Comparison of ENCODE assay signal across 8 mouse cellular contexts in the genomic region with DNA sequence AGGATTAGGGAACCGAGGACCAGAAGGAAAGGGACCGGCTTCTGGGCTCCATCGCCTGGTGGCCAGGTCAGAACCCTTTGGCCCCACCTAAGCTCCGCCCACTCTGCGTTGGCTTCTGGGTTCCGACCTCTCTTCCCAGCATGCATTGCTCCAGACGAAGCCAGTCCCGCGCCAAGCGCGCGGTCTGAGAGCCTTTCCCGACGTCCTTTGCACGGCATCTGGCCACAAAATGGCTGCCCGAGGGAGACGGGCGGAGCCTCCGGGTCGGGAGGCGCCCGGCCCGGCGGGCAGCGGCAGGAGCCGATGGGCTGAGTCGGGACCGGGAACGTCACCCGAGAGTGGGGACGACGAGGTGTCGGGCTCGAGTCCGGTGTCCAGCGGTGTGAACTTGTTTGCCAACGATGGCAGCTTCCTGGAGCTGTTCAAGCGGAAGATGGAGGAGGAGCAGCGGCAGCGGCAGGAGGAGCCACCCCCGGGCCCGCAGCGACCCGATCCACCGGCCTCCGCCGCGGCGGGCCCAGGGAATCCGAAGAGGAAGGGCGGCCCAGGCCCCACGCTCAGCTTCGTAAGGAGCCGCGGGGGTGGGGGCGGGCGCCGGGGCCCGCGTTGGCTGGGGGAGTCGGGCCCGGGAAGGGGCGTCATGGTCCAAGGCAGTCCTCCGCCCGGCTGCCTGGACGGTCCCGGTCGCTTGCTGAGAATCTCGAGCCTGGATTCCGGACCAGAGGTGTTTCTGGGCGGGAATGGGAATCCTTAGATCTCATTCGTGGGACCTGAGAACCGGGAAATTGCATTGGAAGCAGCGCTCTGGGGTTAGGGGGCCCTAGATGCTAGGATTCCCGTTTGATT. TPM values are rescaled to one million over a fixed set of nuclear protein-coding genes. Genes with fewer than 3 reads are reported as not detected.
DNase-seq lines count a peak whose midpoint lies in the region; ATAC-seq and TF ChIP-seq lines count a peak whose summit lies in the region.

TSS of gene Trir (plus strand) at position 154 of the 846 bp plus-strand sequence.

- peaks cover 33% of the 10 kb centered on the region for H3K4me1 ChIP-seq in hindbrain, embryonic 14.5 days (replicated peaks; ENCODE audit: control insufficient read depth, insufficient read depth, low read length)

- WGBS in hindbrain, embryonic 14.5 days, result under 1% methylated on average over 70 of the region's 75 CpGs

- DNase-seq in Patski (ENCODE audit: low read depth, low spot score), result peak; percentile 85
- peak; percentile 98 for DNase-seq in cerebellum, postnatal 14 days
- DNase-seq in frontal cortex, postnatal 25 days (ENCODE audit: low spot score in 2 of 2), result peak; percentile 91 to 94
- DNase-seq in hindbrain, embryonic 14.5 days (ENCODE audit: low spot score), result peak; percentile 95
- DNase-seq in layer of hippocampus, postnatal 36 days, result peak; percentile 96 to 97
- DNase-seq in lung, postnatal 36 days, result peak; percentile 99
- DNase-seq in retina, postnatal 1 day, result peak; percentile 98
- DNase-seq in urinary bladder, adult 18-20 months (ENCODE audit: low spot score in 2 of 2), result peak; percentile 94 to 96

- POLR2A ChIA-PET in Patski (lab: Charles Lee), result interaction anchor here (1.2 to 1.9 kb wide), 3 partner anchors 9 to 51 kb away, joined by 7 to 11 read pairs (median 9); partner anchors contain the start of gene Tnpo2

- peaks cover 45% of the 10 kb centered on the region for H3K36me3 ChIP-seq in hindbrain, embryonic 14.5 days (replicated peaks; ENCODE audit: control insufficient read depth, insufficient read depth)

- no peaks in the 10 kb centered on the region for H3K9me3 ChIP-seq in hindbrain, embryonic 14.5 days (ENCODE audit: control insufficient read depth, low read length)

- TF ChIP-seq CTCF in Patski (IDR thresholded peaks at IDR 0.05), result no peak

- peak; percentile 75 for ATAC-seq in Patski
- ATAC-seq in hindbrain, embryonic 14.5 days (ENCODE audit: low FRiP score), result peak; percentile 79

- H3K4me2 ChIP-seq in hindbrain, embryonic 14.5 days (replicated peaks), result peak within 1 kb of the TSS; percentile 86

- CTCF ChIA-PET in Patski (lab: Charles Lee), result interaction anchor here (1.5 to 2.0 kb wide), 2 partner anchors 10 to 14 kb away, joined by 4 to 8 read pairs; partner anchors contain the start of gene Tnpo2

- H3K27ac ChIP-seq in hindbrain, embryonic 14.5 days, result peak within 1 kb of the TSS; percentile 91

- H3K27me3 ChIP-seq in Patski, result no peaks in the 10 kb centered on the region
- H3K27me3 ChIP-seq in hindbrain, embryonic 14.5 days (ENCODE audit: control insufficient read depth, insufficient read depth, low read length), result no peaks in the 10 kb centered on the region

- peak within 1 kb of the TSS; percentile 100 for H3K9ac ChIP-seq in hindbrain, embryonic 14.5 days

- in situ Hi-C loops in Patski (cut with MboI; ENCODE audit: low pct_unique_long_range_greater_than_20kb), result no loop called here

- peak within 1 kb of the TSS; percentile 100 for H3K4me3 ChIP-seq in hindbrain, embryonic 14.5 days (replicated peaks; ENCODE audit: low read length)

RNA-seq across cellular contexts. Expression of gene Trir, which starts in this region (rescaled TPM):
- polyA plus RNA-seq in Patski (2021), result 152 TPM
- polyA plus RNA-seq in hindbrain, embryonic 14.5 days (2014; fragmentation: Nextera tagmentation; extraction: Ambion mirVana), result 162 and 165 TPM in 2 replicates
- 100 to 1,000 TPM; 133 to 136 TPM for total RNA-seq in layer of hippocampus, postnatal 36 days (2021)

Comparison
In these comparisons a context has a peak if more than half of its experiments do, and no peak if none do; other contexts are left out.
1. Peak in every context shown above with its lines: DNase-seq, ATAC-seq, H3K4me3 ChIP-seq and H3K27ac ChIP-seq.